Mouse (Mus musculus) bone marrow macrophage, adult 2 months (primary cell): ENCODE results near the gene Klhl25.
"Not testable (repeated sequence)": the region's sequence is repeated elsewhere in the genome, so short reads cannot be mapped to it uniquely, and the experiment has no call there.

ENCODE experiments used
- CTCF ChIP-seq: IDR thresholded peaks from 2 replicates; pipeline ENCODE4 v1.5.1; 2012; ENCODE audit warnings: low read depth, mild to moderate bottlenecking, low read length, moderate library complexity
- POLR2A ChIP-seq: IDR thresholded peaks from 2 replicates; pipeline ENCODE4 v1.6.1; 2012; ENCODE audit warnings: mild to moderate bottlenecking, low read depth, low read length, borderline replicate concordance

DNA sequence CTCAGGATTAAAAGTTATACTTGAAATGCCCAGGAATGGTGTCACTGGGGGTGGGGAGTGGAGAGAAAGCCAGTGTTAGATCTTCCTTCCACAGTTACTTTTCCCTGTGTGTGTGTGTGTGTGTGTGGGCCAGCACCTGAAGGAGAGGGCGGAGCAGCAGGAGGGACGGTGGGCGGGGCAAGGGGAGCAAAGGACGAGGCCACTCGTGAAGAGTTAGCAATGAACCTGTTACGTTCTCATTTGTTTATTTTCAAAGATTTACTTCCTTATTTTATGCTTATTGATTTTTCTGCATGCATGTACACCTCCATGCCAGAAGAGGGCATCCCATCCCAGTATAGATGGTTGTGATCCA, 14.3 kb downstream of the Klhl25 start:
- TF ChIP-seq POLR2A, CTCF: not testable (repeated sequence)
